Mouse (Mus musculus) ovary, postnatal 36 days (tissue): ENCODE data around the gene Arl4c.

Experiments
- DNase-seq: peaks from one replicate; pipeline ENCODE4 v3.0.0; 2022; ENCODE audit warnings: low spot score, mixed read lengths

The Arl4c gene

GRCm38 (mm10) chr1:88701870-88702661, at the start of gene Arl4c:
Arl4c (minus strand) TSS chr1:88702221.
- peak; percentile 84 for DNase-seq

DNA sequence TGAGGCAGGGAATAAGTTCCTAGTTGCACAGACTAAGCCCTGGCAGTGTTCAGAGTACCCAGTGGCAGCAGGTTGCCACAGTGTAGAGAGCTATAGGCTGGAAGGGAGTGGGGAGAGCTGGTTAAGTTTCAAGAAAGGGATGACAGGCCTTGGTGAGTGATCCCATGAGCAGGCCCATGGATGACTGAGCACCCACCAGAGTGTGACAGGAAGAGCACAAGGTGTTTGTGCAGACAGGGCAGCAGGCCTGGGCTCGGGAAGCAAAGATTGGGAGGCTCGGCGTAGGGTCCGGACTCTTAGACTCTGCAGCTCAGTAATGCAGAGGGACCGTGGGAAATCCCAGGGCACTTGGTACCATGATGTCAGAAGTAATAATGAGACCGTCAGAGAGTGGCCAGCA, 49.3 kb upstream of the Arl4c start:
- no peak for DNase-seq

DNA sequence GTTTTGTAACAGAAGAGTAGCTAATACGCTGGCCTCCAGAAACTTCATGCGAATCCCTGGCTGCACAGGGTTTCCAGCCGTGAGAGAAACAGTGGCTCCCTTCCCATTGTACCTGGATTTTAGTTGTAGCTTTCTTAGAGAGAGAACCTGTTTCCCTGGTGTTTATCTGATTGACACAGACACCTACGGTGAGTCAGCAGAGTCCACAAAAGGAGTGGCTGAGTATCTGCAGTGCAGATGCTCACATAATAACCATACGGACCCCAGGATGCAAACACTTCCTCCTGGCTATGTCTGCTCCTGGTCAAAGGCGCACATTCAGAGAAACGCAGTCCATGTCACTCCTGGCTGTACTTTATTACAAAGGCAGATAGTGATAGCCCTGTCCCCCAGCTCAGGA, 48.6 kb upstream of the Arl4c start:
- DNase-seq: no peak

DNA sequence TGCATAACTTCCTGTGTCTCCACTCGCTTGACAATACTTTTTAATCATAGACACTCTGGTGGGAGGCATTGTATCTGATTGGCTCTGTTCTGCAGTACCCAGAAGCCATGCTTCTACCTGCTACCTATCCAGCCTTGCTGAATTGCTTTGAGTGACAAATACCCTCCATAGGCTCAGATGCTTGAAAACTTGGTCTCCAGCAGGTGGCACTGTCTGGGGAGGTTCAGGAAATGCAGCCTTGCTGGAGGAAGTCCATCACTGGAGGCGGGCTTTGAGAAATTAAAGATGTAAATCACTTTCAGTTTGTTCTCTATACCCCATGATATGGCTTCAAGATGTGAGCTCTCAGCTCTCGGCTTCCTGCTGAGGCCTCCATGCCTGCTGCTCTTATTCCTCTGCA, 48.1 kb upstream of the Arl4c start:
- peak; percentile 16 for DNase-seq

GRCm38 (mm10) chr1:88749106-88749505, 47.1 kb upstream of the Arl4c start:
- DNase-seq: no peak

DNA sequence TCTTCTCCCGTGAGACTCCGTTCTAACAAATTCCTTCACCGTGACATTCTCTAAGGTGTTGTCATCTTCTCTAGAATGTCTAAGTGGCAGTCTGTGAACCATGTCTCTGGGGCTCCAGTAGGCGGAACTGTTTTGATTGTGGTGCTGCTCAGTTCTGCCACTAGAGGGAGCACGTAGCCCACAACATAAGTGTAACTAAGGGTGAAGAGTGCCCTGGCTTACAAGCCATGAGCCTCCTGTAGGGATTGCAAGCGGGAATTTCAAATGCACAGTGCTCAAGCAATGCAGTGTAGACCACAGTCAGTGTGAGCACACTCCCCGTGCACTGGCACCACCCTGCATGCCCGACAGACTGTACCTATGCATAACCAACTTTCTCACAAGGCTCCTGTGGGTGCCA, 43.2 kb upstream of the Arl4c start:
- peak; percentile 69 for DNase-seq

DNA sequence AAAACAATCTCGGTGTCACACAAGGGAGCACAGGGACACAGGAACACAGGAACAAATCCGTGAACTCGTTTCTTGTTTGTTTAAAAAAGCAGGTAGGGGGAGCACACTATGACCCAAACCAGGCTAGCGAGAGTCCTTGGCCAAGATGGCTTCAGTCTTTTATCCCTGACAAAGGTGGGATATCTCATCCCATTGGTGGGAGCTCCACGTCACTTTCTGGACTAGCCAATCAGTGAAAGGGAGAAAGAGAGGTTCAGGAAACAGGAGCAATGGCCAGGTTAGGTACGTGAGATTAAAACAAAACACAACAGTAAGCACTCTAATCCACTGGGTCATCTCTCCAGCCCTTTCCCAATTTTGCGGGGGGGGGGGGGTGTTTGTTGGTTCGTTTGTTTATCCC, 42.2 kb upstream of the Arl4c start:
- no peak for DNase-seq

DNA sequence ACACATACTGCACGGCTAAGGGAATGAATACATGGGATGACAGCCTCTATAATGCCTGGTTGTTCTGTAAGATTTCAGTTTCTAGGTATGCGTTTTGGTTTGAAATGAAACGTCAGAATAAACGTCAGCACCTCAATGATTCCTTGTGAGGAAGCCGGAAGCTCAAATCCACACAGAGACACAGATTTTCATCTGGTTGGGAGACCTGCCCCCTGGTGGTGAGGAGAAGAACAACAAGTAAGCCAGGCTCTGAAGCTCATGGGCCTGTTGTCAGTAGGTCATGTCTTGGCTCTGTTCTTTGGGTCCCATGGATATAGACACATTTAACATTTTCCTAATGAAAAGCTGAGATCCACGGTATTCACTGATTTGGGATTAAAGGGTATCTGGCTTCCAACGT, 40.4 kb upstream of the Arl4c start:
- DNase-seq: peak; percentile 25

- DNase-seq: no peak
Measured at GRCm38 (mm10) chr1:88739546-88739945, 37.5 kb upstream of the Arl4c start.

DNA sequence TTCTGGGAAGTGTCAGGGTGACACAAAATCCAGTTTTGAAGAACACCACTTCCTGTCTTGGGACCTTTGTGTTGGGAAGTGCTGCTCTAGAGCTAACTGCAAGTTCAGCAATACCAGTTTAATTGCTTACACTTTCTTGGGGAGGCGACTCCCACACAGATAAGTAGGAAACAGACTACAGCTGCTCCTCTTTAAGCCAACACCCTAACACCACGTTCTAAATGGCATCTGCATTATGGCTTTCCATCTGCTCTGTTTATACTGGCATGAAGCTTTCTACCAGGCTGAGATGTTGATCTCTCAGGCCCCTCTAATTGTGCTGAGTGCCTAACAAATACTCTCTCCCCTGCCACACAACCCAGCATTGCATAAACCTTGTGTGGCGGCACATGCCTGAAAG, 36.9 kb upstream of the Arl4c start:
- no peak for DNase-seq

DNA sequence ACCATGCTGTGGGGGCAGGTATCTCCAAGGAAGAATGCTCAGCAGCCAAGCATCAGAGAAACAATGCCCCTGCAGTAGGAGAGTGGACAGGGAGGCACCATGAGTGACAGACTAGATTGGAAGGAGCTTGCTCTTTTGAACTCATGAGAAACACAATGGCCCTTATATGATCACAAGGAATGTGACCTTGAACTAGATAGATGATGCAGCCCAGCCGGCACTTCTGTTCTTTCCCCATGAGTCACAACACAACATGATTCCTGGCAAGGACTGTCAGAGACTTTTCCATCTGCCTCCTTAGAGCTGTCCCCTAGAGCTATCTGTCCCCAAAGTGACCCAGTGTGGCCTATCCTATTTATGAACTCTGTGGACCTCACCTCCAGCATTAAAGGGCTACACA, 27.5 kb upstream of the Arl4c start:
- no peak for DNase-seq

- no peak for DNase-seq
Measured at GRCm38 (mm10) chr1:88727369-88727768, 25.3 kb upstream of the Arl4c start.

DNA sequence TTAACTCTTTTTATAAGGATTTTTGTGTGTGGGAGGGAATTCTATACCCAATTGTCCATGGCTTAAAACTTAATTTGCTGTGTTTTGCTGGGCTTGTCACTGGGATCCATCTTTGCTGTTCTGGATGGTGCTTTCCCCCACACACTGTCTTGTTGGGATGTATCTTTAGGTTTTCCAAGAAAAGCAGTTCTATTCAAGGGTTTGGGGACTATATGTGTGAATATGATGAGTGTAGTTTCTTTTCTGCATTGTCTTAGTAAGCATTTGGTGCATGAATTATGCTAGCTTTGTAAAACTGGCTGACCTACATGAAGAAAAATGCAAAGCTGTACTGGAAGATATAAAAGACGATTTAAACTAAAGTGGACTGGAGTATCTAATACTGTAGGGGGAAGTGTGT, 23.7 kb upstream of the Arl4c start:
- DNase-seq: no peak

GRCm38 (mm10) chr1:88720626-88721229, 18.7 kb upstream of the Arl4c start:
- DNase-seq: no peak

- DNase-seq: no peak
Measured at GRCm38 (mm10) chr1:88718563-88718962, 16.5 kb upstream of the Arl4c start.

- DNase-seq: no peak
Measured at GRCm38 (mm10) chr1:88717736-88718135, 15.7 kb upstream of the Arl4c start.

DNA sequence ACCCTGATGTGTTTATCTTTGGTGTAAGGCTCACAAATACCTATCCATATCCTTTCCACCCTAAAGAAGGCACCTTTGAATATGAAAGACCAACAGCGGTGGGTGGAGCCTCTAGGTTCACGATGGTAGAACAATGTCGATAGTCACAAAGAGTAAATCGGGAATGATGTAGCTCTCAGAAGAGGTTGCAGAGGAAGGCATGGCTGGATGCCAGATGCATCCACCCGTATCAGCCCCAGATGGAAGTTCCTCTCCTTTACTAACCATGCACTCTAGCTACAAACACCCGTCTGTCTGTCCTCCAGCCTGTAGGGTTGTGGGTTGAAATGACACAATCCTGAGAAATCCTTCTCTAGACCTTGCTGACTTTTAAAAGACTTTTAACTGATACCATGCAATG, 10.0 kb upstream of the Arl4c start:
- no peak for DNase-seq

DNA sequence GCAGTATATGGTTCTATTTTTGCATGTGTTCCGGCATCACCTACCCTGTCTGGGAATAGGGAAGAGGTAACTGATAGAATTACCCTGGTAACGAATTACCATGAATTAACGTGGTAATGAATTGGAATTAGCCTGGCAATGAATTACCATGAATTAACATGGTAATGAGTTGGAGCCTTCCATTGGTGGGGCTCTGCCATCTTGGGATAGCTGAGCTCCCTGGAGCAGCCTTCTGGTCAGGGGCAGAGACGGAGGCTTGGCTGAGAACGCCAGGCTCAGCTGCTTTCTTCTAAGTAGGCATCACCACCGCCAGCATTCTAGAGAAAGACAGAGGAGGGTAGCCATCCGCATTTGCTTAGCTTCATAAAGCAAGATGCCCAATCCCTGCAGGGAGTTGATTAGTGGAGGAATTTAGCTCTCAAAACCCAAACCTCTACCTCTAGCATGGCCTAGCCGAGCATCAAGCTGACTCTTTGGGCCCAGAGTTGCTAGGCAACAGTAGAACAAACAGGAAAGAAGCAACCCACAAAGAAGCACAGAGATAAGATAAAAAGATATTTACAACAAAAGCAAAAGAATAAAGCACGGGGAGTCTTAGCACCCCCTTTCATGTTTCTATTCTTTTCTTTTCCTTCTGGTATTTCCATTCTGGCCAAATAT, 6.8 kb upstream of the Arl4c start:
- DNase-seq: no peak

DNA sequence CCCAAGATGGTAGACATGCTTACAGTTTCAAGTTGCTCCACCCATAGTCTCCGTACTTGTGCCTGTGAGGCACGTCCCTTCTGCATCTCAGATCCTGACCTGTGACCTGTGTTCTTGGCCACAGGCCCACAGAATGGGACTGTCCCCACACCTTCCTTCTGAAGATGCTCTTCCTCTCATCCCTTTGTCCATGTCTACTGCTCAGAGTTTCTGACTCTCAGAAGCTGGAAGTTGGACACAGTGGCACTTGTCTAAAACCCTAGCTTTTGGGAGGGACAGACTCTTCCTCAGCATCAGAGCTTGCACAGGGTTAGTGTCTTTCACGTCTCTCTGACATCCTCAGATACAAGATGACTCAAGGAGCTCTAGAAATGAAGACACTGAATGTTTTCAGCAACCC, 6.2 kb upstream of the Arl4c start:
- DNase-seq: no peak

DNA sequence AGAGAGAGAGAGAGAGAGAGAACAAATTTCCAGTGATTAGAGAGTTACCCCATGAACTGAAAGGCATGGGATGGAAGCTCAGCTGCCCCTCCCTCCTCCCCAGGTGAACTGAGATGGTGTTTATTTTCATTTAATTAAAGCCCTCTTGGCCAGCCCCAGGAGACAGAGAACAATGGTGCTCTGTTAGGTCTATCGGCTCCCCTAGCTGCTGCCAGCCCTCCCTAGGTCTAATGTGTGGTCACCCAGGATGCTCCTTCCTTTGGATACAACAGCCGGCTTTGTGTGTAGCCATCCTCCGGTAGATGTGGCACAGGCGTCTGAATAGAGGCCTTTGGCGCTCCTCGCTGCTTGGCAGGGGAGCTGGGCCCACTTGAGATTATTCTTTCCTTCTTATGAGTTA, 5.5 kb upstream of the Arl4c start:
- DNase-seq: no peak

DNA sequence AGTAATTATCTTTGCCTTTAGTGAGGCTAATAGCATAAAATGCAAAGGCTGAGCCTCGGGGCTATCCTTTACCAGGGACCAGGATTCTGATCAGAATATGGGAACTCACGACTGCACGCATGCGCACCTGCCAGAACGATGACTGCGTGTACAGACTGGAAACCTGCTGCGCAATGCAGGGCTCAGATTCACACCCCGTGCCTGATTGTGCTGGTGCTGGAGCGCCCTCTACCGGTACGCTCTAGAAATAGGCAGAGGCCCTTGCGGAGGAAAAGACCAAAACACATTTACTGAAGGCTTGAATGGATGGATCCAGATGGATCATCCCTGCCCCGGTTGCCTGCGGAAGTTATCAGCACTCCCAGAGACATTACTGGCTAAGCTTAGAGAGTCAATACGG, 3.8 kb upstream of the Arl4c start:
- peak; percentile 89 for DNase-seq

- peak; percentile 34 for DNase-seq
Measured at GRCm38 (mm10) chr1:88705050-88705449, 3.0 kb upstream of the Arl4c start.
